Mouse (Mus musculus) cerebellum, postnatal 10 days (tissue): ENCODE results near the gene Rps6kb1.
"Not testable (repeated sequence)": the region's sequence is repeated elsewhere in the genome, so short reads cannot be mapped to it uniquely, and the experiment has no call there.

ENCODE experiments used
- DNase-seq, 2 experiments: peaks; one replicate each; pipeline ENCODE4 v3.0.0; 2021; ENCODE audit warnings: mixed read lengths in 2 of 2

The Rps6kb1 gene

DNA sequence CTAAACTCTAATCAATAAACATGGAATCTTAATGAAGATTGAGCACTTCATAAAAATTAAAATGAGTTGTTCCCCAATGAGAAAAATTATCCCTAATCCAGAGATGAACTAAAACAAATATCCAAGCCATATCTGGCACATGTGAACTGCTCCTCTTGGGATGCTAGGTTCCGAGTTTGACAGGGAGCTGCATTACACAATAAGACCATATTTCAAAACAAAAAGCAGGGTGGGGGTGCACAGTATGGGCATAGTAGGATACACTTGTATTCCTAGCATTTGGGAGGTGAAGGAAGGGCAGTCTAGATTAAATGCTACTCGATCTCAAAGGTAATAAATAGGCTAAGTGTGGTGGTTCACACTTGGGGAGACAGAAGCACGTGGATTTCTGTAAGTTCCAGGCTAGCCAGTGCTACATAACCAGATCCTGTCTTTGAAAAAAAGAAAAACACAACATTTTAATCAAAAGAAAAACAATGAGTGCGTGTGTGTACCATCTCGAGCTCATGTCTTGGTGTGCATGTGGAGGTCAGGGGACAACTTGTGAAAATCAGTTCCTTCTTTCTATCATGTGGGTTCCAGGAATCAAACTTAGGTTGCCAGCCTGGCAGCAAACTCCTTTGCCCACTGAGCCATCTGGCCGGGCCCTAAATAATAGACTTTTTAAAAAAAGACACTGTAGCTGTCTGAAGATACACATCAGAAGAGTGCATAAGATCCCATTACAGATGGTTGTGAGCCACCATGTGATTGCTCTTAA, 4.7 kb downstream of the Rps6kb1 start:
- DNase-seq: no peak

DNA sequence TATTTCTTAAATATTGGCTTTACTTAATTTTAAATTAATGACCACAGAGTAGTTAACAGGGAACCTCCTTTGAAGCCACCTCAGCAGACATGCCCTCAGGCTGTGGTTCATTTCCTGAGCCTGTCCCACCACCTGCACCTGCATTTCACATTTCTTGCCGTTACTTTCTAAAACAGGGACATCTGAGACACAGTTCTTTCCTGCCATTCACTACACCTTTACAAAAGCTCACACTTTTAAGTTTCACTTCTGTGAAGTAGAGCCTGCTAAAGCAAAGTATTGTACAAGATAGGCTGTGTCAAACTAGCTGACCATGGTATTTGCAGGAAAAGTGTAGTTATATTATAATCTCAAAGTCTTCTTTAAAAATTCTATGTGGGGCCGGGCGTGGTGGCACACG, 5.8 kb downstream of the Rps6kb1 start:
- no peak for DNase-seq

GRCm38 (mm10) chr11:86534201-86534910, 10.2 kb downstream of the Rps6kb1 start:
- DNase-seq: no peak

GRCm38 (mm10) chr11:86533302-86533701, 11.3 kb downstream of the Rps6kb1 start:
- not testable (repeated sequence) for DNase-seq

DNA sequence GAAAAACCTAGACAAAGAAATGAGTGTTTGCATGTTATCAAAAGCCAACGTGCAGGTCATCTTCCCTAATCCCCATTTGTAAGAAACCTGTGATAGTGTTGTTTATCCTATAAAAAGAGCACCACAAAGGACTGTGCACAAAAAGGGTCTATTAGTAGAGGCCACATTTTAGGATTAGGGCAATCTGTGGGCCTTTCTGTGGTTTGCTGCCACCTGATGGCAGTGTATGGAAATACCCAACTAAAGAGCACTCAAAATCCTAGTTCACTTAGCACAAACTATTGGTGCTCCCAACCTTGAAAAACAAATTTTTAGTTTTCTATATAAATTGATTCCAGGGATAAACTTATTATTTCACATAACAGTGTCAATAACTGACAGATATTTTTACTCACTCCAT, 11.8 kb downstream of the Rps6kb1 start:
- DNase-seq: peak; percentile 27 to 41

DNA sequence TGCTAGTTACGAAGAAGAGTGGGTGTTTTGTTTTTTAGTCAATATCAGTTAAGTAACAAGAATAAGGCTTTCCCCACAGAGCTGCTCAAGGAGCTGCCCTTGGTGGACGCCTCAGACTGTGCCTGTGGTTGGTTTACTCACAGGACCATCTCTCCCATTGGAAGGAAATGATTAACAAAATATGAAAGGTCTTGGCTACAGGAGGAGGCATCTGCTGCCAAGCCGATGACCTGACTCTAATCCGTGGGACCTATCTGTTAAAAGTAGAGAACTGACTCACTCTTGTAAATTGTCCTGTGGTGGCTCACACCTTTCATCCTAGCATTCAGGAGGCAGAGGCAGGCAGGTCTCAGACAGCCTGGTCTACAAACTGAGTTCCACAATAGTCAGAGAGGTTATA, 17.1 kb downstream of the Rps6kb1 start:
- DNase-seq: no peak

GRCm38 (mm10) chr11:86519751-86520150, 24.9 kb downstream of the Rps6kb1 start:
- no peak for DNase-seq

GRCm38 (mm10) chr11:86517229-86517628, 27.4 kb downstream of the Rps6kb1 start:
- DNase-seq: no peak

DNA sequence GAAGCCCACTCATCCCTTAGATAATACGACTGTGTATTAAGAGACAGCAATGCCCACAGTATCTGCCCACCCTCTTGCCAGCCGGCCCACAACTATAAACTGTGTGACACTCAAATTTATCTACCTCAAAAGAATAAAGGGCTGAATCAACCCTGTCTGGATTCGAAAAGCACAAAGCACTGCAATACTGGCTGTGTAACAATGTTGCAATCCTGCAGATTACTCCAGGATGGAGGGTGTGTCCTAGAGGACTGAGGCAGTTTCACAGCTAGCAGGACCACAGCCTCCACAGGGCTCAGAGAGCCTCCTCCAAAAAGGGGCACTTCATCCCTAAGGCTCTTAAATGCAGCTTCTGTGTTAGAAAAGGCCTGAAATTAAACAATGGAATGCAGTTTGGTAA, 28.0 kb downstream of the Rps6kb1 start:
- no peak for DNase-seq

GRCm38 (mm10) chr11:86507991-86508390, 36.6 kb downstream of the Rps6kb1 start:
- no peak for DNase-seq

GRCm38 (mm10) chr11:86507334-86507733, 37.3 kb downstream of the Rps6kb1 start:
- DNase-seq: no peak

- DNase-seq: no peak
These were observed 41.5 kb downstream of the Rps6kb1 start for GRCm38 (mm10) chr11:86503121-86503520.

GRCm38 (mm10) chr11:86500795-86501194, 43.8 kb downstream of the Rps6kb1 start:
- DNase-seq: no peak

- peak in 1 of 2 experiments; percentile 10 for DNase-seq
These were observed 46.7 kb downstream of the Rps6kb1 start for GRCm38 (mm10) chr11:86497908-86498307.

DNA sequence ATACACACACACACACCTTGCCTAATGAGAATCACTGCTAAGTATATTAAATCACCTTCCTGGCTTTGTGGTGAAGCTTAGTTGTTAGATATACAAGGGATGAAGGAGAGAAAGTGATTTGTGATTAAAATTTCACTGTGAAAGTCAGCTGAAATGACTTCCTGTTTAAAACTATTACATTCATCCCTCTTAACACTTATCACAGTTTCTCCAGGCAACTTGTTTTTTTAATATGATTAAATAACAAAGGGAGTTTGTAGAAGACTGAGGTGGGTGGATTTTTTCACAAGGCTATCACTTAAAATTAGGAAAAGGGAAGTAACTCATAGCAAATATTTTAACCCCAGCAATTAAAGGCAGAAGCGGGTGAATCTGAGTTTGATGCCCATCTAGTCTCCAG, 47.2 kb downstream of the Rps6kb1 start:
- no peak for DNase-seq

- DNase-seq: no peak
These were observed 53.8 kb downstream of the Rps6kb1 start for GRCm38 (mm10) chr11:86490782-86491181.

- peak; percentile 69 to 72 for DNase-seq
These were observed 59.6 kb downstream of the Rps6kb1 start for GRCm38 (mm10) chr11:86484910-86485510.

- DNase-seq: peak; percentile 99 to 100
These were observed 60.3 kb downstream of the Rps6kb1 start, which contains the start of gene Rnft1 for GRCm38 (mm10) chr11:86484101-86484868. Gene Rnft1, plus strand, starts transcription at chr11:86484657.

DNA sequence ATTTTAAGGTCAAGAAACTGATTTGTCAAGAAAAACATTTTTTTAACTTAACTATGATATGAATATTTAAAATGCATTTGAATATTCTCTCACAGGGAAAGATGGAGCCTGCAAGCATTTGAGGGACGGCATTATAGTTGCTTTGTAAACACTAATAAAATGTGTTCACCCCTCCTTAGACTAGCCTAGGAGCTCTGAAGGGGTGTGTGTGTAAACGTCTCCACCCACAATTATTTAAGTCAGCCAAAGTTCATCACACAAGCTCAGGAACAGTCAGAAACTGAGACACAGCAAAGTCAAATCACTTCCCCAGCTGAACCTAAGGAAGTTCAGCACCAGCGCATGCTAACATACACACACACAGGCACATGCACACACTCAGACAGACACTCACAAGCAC, 71.0 kb downstream of the Rps6kb1 start:
- no peak for DNase-seq

GRCm38 (mm10) chr11:86472771-86473171, 71.8 kb downstream of the Rps6kb1 start:
- peak; percentile 44 to 45 for DNase-seq

GRCm38 (mm10) chr11:86471785-86472184, 72.8 kb downstream of the Rps6kb1 start:
- no peak for DNase-seq

DNA sequence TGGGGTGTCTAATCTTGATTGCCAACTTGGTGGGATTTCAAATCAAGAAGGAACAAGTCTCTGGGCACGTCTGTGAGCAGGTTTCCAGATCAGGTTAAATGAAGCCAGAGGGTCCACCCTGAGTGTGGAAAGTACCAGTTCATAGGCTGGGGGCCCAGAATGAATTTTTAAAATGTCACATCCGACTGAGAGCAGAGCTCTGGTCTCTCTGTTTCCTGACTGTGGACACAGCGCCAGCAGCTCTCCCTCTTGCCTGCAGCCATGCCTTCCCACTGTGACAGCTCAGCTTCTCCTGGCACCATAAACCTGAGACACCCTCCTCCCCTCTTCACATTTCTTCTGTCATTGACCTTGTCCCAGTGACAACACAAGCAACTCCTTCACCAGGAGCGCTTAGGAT, 75.6 kb downstream of the Rps6kb1 start:
- peak; percentile 69 to 80 for DNase-seq

DNA sequence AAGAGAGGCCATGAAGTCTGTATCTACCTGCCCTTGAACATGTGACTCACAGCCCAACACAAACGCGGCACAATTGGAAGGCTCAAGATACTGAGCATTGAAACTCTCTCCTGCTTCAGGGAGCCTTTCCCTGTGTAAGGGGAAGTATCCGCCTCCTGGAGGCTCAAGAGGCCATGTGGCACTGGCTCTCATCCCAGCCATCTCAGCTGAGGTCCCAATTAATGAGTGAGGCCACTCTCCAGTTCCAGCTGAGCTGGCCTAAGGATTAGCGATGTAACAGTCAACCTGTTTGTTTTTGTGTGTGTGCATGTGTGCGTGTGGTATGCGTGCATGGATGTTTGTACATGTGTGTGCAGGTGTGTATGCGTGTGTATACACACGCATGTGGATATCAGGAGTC, 76.3 kb downstream of the Rps6kb1 start:
- peak; percentile 84 to 89 for DNase-seq
